Mouse (Mus musculus) forebrain, embryonic 10.5 days (tissue): ENCODE measurements around the gene Traf3ip3. TPM values are rescaled to one million over a fixed set of nuclear protein-coding genes. Genes with fewer than 3 reads are reported as not detected.

Source experiments
- DNase-seq: peaks from one replicate; pipeline ENCODE4 v3.0.0-alpha.2; 2017; ENCODE audit warnings: low spot score; ENCODE audit errors: extremely low spot score
- H3K27ac ChIP-seq: fragments of 300-500 bp; sonication (generic); 2 replicates; pipeline ENCODE4 v1.5.1; 2016; ENCODE audit warnings: mild to moderate bottlenecking
- H3K27me3 ChIP-seq: fragments of 300-500 bp; sonication (generic); 2 replicates; pipeline ENCODE4 v1.6.1; 2016; ENCODE audit warnings: mild to moderate bottlenecking; ENCODE audit not compliant: poor library complexity, severe bottlenecking
- H3K36me3 ChIP-seq: fragments of 300-500 bp; sonication (generic); replicated peaks from 2 replicates; pipeline ENCODE4 v1.6.1; 2016; ENCODE audit warnings: mild to moderate bottlenecking, moderate library complexity
- H3K4me1 ChIP-seq: fragments of 300-500 bp; sonication (generic); 2 replicates; pipeline ENCODE4 v1.6.1; 2016
- H3K4me3 ChIP-seq: fragments of 300-500 bp; sonication (generic); 2 replicates; pipeline ENCODE4 v1.5.1; 2016; ENCODE audit warnings: mild to moderate bottlenecking, moderate library complexity
- H3K9me3 ChIP-seq: fragments of 300-500 bp; sonication (generic); 2 replicates; pipeline ENCODE4 v1.6.1; 2016; ENCODE audit warnings: mild to moderate bottlenecking, moderate library complexity
- WGBS: fragments of 180-500 bp; shearing (Covaris S2); methylation state at CpG from one replicate; pipeline ENCODE4 v1.1.7; 2016; 5-methylcytosine and 5-hydroxymethylcytosine counted together
- polyA plus RNA-seq: library from polyadenylated mRNA; unstranded; fragments of >200 nt; fragmentation: Nextera tagmentation; extraction: Ambion mirVana; gene quantifications from 2 replicates; pipeline ENCODE4 v1.2.1, GENCODE M21; 2016

Traf3ip3 gene
- polyA plus RNA-seq, 1 experiment from 2014 or later: 1.5 TPM

- DNase-seq: no peak
- Histone ChIP-seq H3K27ac (no peak overlapping the region), H3K36me3 (no peaks in the 10 kb centered on the region), H3K9me3 (no peaks in the 10 kb centered on the region), H3K4me3 (no peak overlapping the region), H3K27me3 (no peaks in the 10 kb centered on the region), H3K4me1 (no peaks in the 10 kb centered on the region)
- 82% methylated on average over 8 of the region's 8 CpGs for WGBS
Observed at GRCm38 (mm10) chr1:193200640-193201382, 692 bp downstream of the Traf3ip3 start.

GRCm38 (mm10) chr1:193198312-193198711, 3.2 kb downstream of the Traf3ip3 start:
- Histone ChIP-seq H3K27me3 (no peaks in the 10 kb centered on the region), H3K4me1 (no peaks in the 10 kb centered on the region), H3K9me3 (no peaks in the 10 kb centered on the region), H3K4me3 (no peak overlapping the region), H3K27ac (no peak overlapping the region), H3K36me3 (no peaks in the 10 kb centered on the region)
- WGBS: 91% methylated on average over 2 of the region's 2 CpGs
- DNase-seq: no peak

GRCm38 (mm10) chr1:193197494-193198205, 3.9 kb downstream of the Traf3ip3 start:
- WGBS: 93% methylated on average over 18 of the region's 18 CpGs
- no peaks in the 10 kb centered on the region for H3K4me1 ChIP-seq

GRCm38 (mm10) chr1:193195169-193195810, 6.2 kb downstream of the Traf3ip3 start:
- 76% methylated on average over 3 of the region's 3 CpGs for WGBS

More at GRCm38 (mm10) chr1:193197494-193198205, 3.9 kb downstream of the Traf3ip3 start:
- Histone ChIP-seq H3K4me3 (no peak overlapping the region), H3K9me3 (no peaks in the 10 kb centered on the region), H3K27me3 (no peaks in the 10 kb centered on the region), H3K27ac (no peak overlapping the region), H3K36me3 (no peaks in the 10 kb centered on the region)
- no peak for DNase-seq

DNA sequence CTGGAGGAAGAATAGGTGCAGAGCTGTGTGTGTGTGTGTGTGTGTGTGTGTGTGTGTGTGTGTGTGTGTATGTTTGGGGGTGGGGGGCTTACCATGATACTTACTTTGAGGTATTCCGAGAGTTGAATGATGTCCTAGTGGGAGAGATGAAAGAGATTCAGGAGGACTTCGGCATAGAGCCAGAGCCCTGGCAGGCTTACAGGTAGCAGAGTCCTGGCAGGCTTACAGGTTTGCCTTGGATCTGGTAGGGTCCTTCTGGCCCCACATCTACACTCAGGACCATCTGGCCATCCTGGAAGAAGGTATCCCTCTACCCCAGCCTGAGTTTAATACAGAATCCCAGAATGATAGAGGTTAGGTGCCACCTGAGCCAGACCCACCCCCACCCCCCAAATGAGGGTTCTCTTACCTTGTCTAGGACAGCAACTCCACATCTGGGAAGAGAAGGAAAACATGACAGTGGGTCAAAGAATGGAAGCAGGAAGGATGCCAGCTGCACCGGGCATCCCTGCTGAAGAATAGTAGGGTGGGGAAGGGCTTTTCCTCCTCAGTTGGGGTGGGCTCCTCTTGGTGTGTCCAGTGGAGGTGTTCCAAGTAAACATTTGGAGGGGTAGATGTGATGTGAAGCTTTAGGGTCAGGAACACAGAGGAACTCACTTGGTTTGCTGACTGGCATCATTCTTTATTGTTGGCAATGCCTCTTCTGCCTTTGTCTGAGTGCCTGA, 6.9 kb downstream of the Traf3ip3 start:
- H3K4me1 ChIP-seq: peaks cover 10% of the 10 kb centered on the region
- no peaks in the 10 kb centered on the region for H3K27me3 ChIP-seq
- no peak overlapping the region for H3K27ac ChIP-seq
- DNase-seq: no peak
- H3K4me3 ChIP-seq: no peak overlapping the region
- no peaks in the 10 kb centered on the region for H3K36me3 ChIP-seq
- no peaks in the 10 kb centered on the region for H3K9me3 ChIP-seq
- 89% methylated on average over 3 of the region's 3 CpGs for WGBS

More at GRCm38 (mm10) chr1:193195169-193195810, 6.2 kb downstream of the Traf3ip3 start:
- DNase-seq: no peak
- Histone ChIP-seq H3K36me3 (no peaks in the 10 kb centered on the region), H3K4me1 (peaks cover 3% of the 10 kb centered on the region), H3K27me3 (no peaks in the 10 kb centered on the region), H3K27ac (no peak overlapping the region), H3K9me3 (no peaks in the 10 kb centered on the region), H3K4me3 (no peak overlapping the region)

DNA sequence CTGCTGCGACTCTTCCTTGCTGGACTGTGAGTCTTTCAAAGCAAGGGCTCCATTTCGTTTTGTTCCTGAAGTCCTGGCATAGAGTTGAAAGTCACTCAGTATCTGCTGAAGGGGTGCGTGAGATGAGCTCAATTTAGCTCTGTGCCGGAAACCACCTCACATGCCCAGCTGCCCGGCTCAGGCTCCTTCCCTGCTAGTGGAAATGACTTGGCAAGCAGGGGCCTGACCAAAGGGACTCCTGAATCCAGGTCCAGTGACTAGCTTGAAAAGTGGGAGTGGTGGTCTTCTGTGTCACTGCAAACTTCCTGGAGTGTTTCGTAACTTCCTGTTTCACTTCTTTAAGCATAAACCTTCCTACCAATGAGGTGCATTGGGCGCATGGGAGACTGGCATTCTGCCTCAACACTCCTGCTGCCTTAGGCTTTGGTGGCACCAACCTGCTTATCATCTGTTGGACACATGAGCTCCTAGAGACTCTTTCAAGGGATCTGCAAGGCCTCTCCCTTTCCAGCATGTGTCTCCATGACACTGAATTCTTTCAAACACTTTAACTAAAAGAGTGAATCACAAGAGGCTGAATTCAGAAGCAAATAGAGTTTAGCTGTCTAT, 9.7 kb downstream of the Traf3ip3 start:
- Histone ChIP-seq H3K4me1 (peaks cover 19% of the 10 kb centered on the region), H3K9me3 (no peaks in the 10 kb centered on the region), H3K27ac (no peak overlapping the region), H3K4me3 (no peak overlapping the region), H3K36me3 (no peaks in the 10 kb centered on the region), H3K27me3 (no peaks in the 10 kb centered on the region)
- no peak for DNase-seq
- 91% methylated on average over 7 of the region's 7 CpGs for WGBS

DNA sequence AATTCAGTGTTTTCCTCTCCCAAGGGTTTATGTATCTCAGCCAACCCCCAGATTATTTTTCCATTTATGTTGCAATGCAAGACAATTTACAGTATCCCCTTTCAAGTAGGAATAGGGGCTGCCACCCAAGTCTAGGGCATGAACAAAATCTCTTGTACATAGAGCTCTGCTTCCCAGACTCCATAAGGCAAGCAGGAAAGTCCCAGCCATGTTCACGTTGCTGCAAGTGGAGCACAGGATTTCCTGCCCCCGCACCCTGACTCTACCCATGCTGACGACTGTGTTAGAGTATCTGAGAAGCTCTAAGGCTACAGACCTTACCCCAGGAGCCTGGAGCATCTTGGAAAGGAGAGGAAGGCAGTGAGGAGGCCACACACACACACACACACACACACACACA, 11.7 kb downstream of the Traf3ip3 start:
- H3K36me3 ChIP-seq: no peaks in the 10 kb centered on the region
- peaks cover 19% of the 10 kb centered on the region for H3K4me1 ChIP-seq
- H3K27ac ChIP-seq: peak overlapping the region; percentile 68
- WGBS: 61% methylated on average over 3 of the region's 3 CpGs
- H3K27me3 ChIP-seq: peaks cover under 1% of the 10 kb centered on the region; the same call in 1 of the 2 replicates
- H3K9me3 ChIP-seq: no peaks in the 10 kb centered on the region
- DNase-seq: no peak
- no peak overlapping the region for H3K4me3 ChIP-seq

DNA sequence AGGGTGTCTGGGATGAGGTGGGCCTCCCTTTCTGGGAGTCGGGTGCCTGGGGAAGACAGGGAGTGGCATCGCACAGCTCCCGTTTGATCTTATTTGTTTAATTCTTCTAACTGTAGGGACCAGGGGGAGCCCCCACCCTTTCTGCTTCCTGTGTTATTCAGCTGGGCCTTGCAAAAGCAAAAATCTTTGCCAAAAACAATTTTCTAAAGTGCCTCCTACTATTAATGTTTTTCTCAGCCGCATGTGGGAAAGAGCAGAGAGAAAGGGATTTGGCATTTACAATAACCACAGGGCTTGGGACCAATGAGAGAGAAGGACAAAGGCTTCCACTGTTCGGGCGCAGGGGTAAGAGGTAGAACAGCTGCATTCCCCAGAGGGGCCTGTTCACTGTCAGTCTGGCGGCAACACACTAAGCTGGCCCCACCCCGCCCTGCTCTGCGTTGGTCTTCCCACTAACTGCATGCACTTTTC, 12.3 kb downstream of the Traf3ip3 start:
- peaks cover 4% of the 10 kb centered on the region; the same call in 1 of the 2 replicates for H3K27me3 ChIP-seq
- DNase-seq: no peak
- H3K4me3 ChIP-seq: no peak overlapping the region
- WGBS: 46% methylated on average over 9 of the region's 9 CpGs
- no peaks in the 10 kb centered on the region for H3K9me3 ChIP-seq
- H3K36me3 ChIP-seq: no peaks in the 10 kb centered on the region
- peaks cover 19% of the 10 kb centered on the region for H3K4me1 ChIP-seq
- H3K27ac ChIP-seq: peak overlapping the region; percentile 68

- Histone ChIP-seq H3K4me1 (peaks cover 19% of the 10 kb centered on the region), H3K27me3 (peaks cover 4% of the 10 kb centered on the region; the same call in 1 of the 2 replicates), H3K27ac (no peak overlapping the region), H3K4me3 (no peak overlapping the region), H3K36me3 (no peaks in the 10 kb centered on the region), H3K9me3 (no peaks in the 10 kb centered on the region)
- no peak for DNase-seq
- 89% methylated on average over 6 of the region's 6 CpGs for WGBS
Observed at GRCm38 (mm10) chr1:193188257-193188656, 13.2 kb downstream of the Traf3ip3 start.

GRCm38 (mm10) chr1:193181104-193181503, 20.4 kb downstream of the Traf3ip3 start:
- no peak for DNase-seq
- Histone ChIP-seq H3K4me3 (no peak overlapping the region), H3K36me3 (no peaks in the 10 kb centered on the region), H3K27me3 (peaks cover 4% of the 10 kb centered on the region; the same call in 1 of the 2 replicates), H3K27ac (no peak overlapping the region), H3K9me3 (no peaks in the 10 kb centered on the region), H3K4me1 (0 out of 2 replicates have a peak, but pooled peaks cover 4% of the 10 kb centered on the region)
- 85% methylated on average over 3 of the region's 3 CpGs for WGBS

DNA sequence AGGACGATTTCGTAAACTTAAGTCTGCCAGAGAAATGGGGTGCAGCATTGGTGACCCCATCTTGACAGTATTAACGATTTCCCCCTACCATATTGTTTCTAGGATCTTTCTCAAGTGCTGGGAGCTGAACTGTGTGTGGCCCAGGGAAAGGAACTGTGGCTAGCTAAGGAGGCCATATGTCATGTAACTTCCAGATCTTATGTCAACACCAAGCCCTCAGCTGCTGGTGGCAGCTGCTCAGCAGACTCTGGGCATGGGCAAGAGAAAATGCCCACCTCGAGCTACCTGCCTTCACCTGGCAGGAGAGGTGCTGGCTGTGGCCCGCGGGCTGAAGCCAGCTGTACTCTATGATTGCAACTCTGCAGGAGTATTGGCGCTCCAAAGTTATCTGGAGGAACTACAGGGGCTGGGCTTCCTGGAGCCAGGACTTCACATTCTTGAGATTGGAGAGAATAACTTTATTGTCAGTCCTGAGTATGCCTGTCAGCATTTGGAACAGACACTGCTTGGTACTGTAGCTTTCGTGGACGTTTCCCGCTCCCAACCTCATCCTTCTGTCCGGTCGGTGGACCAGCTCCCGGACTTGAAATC, 27.3 kb downstream of the Traf3ip3 start:
- Histone ChIP-seq H3K36me3 (no peaks in the 10 kb centered on the region), H3K9me3 (no peaks in the 10 kb centered on the region), H3K27me3 (no peaks in the 10 kb centered on the region), H3K27ac (peak overlapping the region; percentile 92), H3K4me3 (peak overlapping the region; percentile 79), H3K4me1 (peaks cover 31% of the 10 kb centered on the region)
- 93% methylated on average over 13 of the region's 13 CpGs for WGBS
- no peak for DNase-seq

DNA sequence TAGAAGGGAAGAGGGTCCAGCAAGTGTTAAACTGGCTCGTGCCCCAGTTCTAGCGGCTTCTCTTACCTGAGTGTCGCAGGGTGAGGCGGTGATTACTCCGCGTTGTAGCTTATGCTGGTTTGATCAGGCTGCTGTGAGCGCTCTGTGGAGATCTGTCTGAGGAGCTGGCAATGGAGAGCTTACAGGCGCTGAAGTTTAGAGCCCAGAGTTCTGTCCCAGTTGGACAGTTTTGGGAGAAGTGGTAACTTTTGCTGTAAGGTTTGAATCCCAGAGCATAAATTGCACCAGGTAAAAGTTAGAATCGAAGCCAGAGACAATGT, 27.7 kb downstream of the Traf3ip3 start:
- no peak for DNase-seq
- peak overlapping the region; percentile 79 for H3K4me3 ChIP-seq
- 20% methylated on average over 9 of the region's 9 CpGs for WGBS
- no peaks in the 10 kb centered on the region for H3K36me3 ChIP-seq
- H3K4me1 ChIP-seq: peaks cover 31% of the 10 kb centered on the region
- no peaks in the 10 kb centered on the region for H3K27me3 ChIP-seq
- H3K9me3 ChIP-seq: no peaks in the 10 kb centered on the region
- H3K27ac ChIP-seq: peak overlapping the region; percentile 92
